Mouse (Mus musculus): ENCODE measurements around the gene Mup8.
"Not testable (repeated sequence)": the region's sequence is repeated elsewhere in the genome, so short reads cannot be mapped to it uniquely, and the experiment has no call there.

Gene Mup8

DNA sequence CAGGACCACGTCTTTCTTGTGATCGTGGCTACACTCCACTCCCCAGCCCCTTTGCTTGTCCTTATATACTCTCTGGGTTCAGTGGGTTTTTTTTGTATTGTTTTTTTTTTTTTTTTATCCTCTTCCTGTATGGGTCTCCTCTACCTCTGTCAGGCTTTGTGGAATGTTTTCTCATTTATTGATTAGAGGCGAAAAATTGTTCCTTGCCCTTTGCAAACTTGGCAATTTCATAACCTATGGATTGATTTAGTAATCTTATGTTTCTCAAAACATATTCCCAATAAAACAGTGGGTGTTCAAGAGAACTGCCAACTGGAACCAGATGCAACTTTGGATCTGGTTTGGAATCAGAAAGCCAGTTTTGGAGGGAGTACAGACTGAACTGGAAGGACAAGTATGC is at the start of gene Mup8:
Gene Mup8, minus strand, starts transcription at position 101 of the 400 bp plus-strand sequence.
- not testable (repeated sequence) for DNase-seq (ENCODE audit: inconsistent ontology term)

DNA sequence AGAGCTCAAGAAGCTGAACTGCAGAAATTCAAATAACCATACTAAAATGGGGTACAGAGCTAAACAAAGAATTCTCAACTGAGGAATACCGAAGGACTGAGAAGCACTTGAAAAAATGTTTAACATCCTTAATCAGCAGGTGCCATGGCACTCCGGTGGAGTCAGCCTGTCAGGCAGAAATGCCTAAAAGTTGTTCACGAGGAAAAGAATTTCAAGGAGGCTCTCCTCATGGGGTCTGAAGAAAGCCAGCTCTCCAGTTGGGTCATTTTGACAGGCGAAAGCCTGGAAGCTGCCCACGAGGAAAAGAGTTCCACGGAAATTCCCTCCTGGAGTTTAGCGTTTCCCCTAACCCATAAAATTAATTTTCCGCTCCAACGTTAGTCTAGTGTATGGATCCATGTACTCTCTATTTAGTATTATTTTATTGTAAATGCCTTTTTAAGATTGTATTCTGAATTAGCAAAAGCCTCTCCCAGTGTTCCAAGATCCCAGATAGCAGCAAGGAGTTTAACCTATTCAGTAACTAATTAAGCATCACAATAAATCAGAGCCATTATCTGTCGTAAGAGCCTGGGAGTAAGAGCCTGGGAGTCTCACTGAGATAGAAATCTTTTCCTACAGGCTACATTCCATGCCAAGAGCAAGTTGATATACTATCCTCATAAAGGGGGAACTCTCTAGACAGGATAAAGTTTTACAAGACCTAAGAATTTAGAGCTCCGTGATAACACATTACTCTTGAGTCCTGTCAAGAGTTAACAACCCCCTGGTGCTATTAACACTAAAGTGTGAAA is 43.8 kb upstream of the Mup8 start:
- DNase-seq (ENCODE audit: inconsistent ontology term): not testable (repeated sequence)

DNA sequence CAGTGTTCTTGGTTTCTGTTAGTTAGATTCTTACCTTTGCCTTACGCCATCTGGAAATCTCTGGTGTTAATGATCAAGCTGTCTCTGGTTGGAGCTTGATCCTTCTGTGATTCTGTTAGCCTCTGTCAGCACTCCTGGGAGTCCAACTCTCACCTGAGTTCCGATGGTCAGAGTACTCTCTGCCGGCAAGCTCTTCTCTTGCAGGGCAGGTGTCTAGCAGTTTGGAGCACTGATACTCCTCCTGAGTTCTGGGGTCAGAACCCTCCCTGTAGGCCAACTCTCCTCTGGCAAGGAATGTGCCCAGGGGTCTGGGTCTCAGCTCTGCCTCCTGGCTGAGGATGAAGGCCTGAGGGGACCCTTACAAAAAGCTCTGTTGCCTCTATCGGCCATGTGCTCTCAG is 40.3 kb upstream of the Mup8 start:
- not testable (repeated sequence) for DNase-seq (ENCODE audit: inconsistent ontology term)

Measured in Muller cell, postnatal 12 days (primary cell).